Mouse (Mus musculus) cerebellum, adult (tissue): ENCODE data around the gene Gm10778.
"Not testable (repeated sequence)": the region's sequence is repeated elsewhere in the genome, so short reads cannot be mapped to it uniquely, and the experiment has no call there.

Experiments used
- ATAC-seq: cut with Nextera tagmentation; 2 replicates; pipeline ENCODE4 v1.9.2; 2017; ENCODE audit warnings: mild to moderate bottlenecking, moderate library complexity, mixed read lengths; ENCODE audit not compliant: insufficient number of reproducible peaks, low FRiP score, low TSS enrichment

The Gm10778 gene

DNA sequence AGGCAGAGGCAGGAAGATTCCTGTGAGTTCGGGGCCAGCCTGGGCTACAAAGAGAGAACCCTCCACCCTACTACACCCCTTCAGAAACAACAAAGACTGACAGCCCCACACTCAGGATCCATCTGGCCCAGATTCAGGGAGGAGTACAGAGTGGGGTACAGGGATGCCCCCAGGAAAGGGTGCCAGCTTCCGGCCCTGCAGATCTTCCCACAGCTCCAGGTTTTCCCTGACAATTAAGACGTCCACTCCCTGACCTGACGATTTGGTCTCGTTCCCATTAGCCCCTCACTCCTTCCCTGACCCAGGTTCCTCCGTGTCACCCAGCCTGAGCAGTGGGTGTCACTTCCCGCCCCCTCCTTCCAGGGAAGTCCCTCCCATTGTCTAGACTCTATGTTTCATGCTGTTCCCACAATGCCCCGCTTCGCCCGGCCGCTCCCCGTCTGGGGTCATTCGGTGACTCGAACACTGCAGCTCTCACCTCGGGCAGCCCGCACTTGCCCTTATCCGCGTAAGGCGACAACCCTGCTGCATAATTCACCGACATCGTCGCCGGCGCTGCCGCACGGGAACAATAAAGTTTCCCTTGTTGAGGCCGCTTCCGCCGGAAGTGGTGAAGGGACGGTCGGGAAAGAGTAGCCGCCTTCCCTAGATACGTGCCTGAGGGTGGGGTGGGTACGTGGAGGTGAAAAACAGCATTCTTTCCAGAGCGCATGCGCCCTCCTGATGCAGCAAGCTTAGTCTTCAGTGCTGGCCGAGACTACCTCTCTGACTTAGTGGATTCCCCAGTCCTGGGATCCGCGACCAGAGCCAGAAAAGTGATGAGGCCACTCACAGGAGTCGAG lies 21.6 kb upstream of the Gm10778 start, which contains the start of gene Sirt6:
Gene Sirt6 (minus strand): TSS at position 804 of the 842 bp plus-strand sequence.
- ATAC-seq: peak; percentile 89

DNA sequence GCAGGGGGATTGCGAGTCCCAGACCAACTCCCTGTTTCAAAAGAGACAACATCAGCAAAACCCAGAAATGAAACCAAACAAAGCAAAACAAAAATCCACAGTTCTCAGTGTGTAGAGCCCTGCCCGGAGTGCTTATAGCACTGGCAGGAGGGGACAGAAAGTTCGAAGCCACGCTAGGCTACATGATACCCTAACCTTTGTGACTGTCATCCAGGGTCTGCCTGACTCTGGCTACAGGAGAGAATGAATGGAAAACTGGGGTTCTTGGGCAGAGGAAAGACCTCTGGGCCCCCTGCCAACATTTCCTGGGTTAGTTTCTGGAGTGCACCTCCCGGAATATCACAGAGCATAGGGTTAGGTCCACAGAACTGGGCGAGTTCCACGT lies 21.0 kb upstream of the Gm10778 start:
- no peak for ATAC-seq

DNA sequence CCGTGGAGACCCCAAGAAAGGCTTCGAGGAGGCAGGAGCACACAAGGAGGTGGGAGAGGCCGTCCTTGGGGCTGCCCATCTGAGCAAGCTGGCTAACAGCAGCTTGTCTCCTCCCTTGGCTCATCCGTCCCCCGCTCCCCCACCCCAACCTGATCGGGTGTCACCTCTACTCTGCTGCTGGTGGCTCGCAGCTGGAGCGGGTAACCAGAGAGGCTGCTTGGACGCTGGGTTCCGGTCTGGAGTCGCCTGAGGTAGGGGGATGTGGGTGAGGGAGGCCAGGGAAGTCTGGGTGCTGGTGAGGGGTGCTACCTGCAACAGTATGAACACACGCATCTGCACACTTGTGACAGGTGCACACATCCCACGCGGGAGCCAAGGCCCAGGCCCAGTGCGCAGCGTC lies 20.5 kb upstream of the Gm10778 start, which contains the start of gene Ankrd24:
Gene Ankrd24 (plus strand): TSS at position 151 of the 400 bp plus-strand sequence.
- no peak for ATAC-seq

DNA sequence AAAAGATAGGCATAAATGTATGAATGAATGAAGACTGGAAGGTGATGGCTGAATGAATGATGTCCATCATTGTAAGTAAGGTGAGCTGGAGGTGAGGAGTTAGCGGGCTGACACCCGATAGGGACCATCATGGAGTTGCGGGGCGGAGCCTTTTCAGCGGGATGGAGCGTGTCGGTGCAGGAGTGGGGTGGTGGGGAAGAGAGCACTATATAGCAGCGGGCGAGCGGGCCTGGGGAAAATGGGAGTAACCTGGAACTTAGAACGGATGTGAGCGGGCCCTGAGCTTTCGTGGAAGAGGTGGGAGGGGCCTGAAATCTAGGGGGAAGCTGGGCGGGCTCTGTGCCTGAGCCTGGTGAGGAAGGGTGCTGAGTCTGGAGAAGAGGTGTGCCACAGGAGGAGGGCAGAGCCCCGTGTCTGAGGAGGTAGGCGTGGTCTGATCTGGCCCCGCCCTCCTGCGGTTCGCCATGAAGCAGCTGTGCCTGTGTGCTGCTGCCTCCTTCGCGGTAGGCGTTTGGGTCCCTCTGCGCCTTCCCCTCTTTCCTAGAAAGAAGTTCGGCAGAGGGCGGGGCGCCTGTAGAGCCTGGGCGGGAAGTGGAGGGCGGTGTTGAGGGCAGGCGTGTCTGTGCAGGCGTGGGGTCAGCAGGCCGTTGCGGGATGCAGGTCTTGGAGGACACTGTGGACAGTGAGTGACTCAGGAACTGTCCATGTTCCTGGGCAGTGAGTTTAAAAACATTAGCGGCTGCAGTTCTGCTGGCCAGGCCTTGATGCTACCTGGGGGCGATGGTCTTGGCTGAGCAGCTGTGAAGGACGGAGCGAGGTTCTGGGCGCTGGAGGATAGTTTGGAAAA lies 15.4 kb upstream of the Gm10778 start:
- peak; percentile 57 for ATAC-seq

DNA sequence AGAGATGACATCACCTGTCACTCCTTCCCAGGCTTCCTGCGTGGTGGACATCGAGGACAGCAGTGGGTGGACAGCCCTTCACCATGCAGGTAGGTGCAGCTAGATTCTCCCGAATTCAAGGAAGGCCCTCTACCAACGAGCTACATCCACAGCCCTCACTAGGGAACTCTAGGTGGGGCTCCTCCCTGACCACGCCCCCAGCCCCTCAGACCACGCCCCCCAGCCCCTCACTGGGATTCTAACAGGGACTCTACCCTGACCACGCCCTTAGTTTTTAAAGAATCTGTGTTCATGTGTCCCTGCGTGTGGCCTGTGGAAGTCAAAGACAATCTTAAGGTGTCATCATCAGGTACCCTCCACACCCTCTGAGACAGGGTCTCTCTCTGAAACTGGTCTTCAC lies 12.5 kb upstream of the Gm10778 start:
- no peak for ATAC-seq

DNA sequence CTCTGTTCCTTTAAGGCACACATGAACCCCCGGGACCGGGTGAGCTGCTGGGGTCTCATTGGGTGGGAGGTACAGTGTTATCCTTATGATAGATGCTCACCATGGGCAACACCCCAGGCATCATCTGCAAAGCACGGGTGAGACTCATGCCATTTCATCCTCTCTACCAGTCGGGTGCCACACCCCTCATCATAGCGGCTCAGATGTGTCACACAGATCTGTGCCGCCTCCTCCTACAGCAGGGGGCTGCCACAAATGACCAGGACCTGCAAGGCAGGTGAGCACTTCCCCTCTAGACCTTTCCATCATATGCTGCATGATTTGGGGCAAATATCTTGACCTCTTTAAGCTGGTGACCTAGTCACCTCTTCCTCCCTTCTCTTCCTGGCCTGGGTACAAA lies 10.8 kb upstream of the Gm10778 start:
- no peak for ATAC-seq

DNA sequence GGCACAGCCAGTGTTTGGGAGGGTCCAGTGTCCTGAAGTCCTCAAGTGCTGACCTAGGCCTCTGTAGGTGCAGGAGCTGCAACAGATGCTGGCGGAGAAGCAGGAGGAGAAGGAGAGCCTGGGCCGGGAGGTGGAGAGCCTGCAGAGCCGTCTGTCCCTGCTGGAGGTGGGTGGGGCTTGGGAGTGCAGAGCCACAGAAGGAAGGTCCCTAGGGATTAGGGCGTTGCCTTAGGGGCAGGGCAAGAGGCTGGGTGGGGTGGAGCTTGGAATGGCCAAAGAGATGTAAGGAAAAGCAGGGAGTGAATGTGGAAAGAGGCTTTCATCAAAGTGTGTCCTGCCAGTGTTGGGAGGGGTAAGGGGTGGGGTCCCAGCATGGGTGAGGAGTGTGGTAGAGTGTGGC lies 8.0 kb upstream of the Gm10778 start:
- ATAC-seq: not testable (repeated sequence)

DNA sequence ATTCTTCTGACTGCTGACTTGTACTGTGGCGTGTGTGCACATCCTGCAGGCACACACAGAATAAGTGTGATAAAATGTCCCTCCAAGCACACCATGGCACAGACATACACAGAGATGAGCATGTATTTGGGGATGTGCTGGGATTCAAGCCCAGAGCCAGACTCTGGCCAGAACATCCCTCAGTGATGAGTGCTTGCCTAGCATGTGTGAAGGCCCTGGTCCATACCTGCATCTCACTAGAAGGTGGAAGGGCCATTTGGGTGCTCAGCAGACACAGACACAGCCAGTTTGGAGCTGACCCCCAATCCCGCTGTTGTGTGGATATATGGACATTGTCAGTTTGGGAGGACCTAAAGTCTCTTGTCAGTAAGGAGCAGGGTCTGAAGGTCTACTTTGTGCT lies 7.3 kb upstream of the Gm10778 start:
- no peak for ATAC-seq

DNA sequence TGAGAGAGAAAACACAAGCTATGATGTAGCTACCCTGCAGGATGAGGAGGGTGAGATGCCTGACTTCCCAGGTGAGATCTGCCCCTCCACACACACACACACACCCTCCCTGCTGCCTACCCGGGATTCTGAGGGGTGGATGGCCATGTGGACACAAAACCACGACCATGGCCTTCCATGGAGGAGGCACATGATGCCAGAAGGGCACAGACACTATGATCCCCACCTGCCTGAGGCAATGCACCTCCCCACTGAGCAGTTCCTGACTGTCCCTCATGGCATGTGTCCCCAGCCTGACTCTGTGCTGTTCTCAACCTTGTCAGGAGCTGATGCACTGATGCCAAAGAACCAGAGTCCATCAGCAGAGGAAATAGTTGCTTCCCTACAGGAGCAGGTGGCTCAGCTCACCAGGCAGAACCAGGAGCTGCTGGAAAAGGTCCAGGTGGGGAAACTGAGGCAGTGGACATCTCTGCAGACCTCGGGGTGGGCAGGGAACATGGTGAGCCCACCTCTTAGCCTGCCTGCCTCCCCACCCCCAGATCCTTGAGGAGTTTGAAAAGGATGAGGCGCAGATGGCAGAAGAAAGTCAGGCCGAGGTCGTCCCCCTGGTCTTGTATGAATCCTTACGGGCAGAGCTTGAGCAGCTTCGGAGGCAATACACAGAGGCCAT lies 6.7 kb upstream of the Gm10778 start:
- no peak for ATAC-seq

DNA sequence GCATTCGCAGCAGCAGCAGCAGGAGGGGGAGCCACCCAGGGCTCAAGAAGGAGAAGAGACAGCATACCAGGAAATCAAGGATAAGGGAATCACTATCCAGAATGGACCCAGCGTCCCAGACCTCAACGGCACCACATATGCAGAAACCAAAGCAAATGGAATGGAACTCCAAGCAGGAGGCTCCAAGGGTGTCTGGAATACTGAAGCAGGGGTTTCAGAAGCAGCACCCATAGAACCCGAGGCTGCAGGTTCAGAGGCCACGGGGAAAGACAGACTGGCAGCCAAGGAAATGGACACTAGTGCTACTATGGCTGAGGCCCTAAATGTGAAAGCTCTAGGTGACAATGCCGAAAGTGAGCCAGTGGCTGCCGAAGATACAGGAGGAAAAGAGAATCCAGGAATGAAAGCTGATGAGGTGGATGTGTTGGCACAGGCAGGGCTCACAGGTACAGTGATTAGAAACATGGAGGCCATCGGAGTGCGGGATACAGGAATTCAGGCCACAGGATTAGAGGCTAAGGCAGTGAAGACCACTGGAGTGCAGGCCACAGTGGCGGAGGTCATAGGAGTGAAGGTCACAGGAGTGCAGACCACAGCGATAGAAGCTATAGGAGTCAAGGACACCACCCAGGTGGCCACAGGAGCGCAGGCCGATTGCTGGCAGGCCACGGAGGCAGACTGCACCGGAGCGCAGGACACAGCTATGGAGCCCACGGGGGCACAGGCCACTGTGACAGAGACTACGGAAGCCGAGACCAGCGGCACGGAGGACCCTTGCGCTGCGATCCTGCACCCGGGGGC lies 6.0 kb upstream of the Gm10778 start:
- ATAC-seq: peak; percentile 42

DNA sequence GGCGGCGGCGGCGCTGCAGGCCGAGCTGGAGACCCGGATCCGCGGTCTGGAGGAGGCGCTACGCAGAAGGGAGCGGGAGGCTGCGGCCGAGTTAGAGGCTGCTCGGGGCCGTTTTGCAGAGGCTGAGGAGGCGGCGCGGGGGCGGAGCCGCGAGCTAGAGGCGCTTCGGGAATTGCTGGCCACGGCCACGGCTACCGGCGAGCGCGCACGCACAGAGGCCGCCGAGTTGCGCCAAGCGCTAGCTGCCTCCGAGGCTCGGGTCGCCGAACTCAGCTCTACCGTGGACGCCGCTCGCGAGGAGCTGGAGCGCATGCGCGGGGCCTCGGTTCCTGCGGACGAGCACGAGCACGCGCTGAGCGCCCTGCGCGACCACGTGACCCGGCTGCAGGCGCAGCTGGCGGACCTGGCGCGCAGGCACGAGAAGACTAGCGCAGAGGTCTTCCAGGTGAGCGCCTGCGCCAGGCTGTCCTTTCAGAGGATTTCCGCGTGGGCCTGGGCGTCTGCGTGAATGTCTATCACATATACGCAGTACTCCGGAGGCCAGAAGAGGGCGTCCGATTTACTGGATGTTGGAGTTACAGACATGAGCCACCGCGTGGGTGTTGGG lies 5.3 kb upstream of the Gm10778 start:
- ATAC-seq: peak; percentile 90

DNA sequence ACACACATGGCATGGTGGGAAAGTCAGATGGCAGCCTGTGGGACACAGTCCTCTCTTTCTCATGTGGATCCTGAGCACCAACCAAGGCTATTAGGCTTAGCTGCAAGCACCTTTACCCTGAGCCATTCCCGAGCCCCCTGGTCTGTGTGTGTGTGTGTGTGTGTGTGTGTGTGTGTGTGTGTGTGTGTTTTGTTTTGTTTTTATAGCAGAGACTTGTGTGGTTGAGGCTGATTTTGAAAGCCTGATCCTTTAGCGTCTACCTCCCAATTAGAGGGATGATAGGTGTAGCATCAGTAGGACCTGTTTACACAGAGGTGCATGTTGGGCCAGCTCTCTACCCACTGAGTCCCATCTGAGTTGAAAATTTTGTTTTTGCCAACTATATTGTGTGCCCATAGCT lies 4.7 kb upstream of the Gm10778 start:
- ATAC-seq: no peak

DNA sequence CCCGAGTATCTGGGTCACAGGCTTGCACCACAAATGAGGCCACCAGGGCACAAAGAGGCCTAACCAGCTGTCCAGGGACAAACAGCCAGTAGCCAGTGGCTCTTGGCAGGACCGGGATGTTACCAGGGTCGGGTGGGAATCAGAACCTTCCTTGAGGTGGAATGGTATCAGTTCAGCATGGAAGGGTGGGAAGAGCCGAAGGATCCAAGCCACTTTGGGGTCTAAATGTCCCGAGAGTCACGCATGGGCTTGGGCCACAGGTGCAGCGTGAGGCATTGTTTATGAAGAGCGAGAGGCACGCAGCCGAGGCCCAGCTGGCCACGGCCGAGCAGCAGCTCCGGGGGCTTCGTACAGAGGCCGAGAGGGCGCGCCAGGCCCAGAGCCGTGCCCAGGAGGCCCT lies 4.1 kb upstream of the Gm10778 start:
- ATAC-seq: no peak

DNA sequence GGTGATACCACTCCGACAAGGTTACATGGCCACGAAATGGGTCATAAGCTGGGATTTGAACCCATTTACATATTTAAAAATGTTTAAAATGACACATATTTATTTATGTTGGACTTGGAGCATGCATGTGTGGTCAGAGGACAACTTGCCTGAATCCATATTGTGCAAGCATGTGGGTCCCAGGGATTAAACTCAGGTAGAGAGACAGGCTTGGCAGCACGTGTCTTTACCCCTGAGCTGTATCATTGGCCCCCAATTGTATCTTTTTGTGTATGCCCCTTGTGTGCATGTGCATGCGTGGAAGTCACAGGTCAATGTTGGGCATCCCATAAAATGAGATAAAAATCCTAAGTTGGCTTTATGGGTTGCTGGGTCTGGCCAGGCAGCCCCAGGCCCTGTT lies 3.5 kb upstream of the Gm10778 start:
- no peak for ATAC-seq

DNA sequence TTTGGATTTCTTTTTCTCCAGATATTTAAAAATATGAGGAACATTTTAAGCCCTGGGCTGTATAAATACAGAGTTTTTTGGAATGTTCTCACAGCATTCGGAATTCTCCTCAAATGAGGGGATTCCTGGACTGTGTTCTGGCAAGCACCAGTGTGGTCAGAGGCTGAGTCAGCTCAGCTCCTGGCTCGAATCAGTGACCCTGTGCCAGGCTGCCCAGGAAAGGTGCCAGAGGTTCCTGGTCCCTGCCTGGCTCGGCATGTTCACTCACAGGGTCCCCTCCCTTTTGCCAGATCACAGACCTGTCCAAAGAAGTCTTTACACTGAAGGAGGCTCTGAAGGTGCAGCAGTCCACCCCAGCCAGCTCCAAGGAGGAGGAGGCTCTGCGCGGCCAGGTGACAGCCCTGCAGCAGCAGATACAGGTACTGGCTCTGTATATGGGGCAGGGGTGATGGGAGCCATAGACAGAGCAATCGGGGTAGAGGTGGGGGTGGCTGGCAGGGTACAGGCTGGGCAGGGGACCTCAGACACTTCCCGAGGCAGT lies 2.8 kb upstream of the Gm10778 start:
- ATAC-seq: no peak

DNA sequence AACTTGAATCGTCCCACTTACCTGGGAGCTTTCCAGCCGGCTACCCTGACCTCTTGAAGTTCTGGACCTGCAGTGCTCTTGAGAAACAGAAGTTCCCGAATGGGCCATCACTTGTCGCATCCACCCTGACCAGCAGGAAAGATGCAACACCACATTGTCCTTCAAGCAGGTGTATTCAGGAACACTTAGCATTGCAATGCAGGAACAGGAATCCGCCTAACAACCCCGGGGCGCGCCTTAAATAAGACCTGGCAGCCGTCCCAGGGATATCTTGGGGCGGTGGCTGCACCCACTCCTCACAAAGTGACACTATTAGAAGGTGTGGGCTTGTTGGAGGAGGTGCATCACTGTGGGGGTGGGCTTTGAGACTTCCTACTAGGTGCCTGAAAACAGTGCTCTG lies 6.3 kb downstream of the Gm10778 start:
- no peak for ATAC-seq

DNA sequence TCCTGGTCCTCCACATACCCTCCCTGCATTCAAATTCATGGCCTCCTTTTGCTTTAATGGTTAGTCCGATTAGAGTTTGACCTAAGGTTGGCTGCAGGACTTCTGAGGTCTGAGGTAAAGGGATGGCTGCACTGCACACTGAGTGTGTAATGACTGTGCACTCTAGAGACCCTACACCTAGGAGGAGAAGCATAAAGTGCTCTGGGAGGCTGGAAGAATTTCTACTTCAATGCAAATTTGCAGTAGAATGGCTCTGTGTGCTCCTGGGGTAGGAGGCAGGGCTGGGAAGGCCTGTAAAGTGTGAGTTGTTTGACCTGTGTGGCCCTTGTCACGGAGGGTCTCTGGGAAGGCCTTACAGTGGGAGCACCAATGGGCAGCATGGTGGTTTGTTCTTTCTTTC lies 7.3 kb downstream of the Gm10778 start:
- ATAC-seq: no peak

DNA sequence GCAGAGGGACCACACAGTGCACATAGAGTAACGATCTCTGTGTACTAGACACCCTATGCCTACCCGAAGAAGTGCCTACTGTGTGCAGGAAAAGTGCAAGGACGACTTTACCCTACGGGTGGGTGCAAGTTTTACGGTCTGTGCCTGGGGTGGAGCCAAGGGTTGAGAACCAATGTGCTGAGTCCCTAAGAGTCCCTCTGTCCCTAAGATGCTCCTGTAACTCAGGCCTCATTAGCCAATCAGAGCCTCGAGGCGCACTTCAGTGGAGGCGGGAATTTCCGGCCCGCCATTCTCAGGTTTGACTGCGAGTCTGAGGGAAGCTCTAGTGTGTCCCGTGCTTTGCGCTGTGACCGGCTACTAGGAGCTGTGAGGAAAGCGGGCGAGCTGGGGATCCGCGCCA lies 38.3 kb downstream of the Gm10778 start:
- not testable (repeated sequence) for ATAC-seq

DNA sequence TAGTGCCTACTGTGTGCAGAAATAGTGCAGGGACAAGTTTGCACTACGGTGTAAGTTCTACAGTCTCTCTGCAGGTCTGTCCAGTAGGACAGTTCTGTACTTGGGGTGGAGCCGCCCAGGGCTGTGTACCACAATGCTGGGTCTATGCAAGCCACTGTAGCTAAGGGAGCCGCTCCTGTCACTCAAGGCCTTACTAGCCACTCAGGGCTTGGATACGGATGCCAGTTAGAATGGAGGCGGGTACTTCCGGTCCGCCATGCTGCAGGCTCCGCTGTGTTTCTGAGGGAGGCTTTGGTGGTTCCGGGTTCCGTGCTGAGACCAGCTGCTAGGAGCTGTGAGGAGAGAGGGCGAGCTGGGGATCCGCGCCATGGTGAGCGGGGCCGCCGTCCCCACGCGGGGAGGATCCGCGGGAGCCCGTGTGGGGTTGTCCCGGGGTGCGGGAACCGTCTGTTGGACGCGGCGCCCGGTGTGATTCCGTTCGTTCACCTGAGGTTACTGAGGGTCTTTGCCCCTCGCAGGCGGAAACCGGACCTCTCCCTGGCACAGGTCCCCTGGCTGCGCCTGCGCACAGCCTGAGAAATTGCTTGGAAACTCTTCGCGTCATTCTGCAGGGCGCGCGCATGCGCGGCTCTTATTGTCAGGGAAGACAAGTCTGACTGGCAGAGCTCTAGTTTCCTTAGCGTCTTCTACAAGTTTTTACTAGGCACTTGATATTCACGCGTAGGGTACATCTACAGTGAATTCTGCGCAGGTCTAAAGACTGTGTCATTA lies 55.9 kb downstream of the Gm10778 start, which contains the start of gene Zfp433:
Gene Zfp433 (plus strand): TSS at position 295 of the 771 bp plus-strand sequence.
- peak; percentile 100 for ATAC-seq
